Mouse (Mus musculus): ENCODE results near the gene Cblb.

Cblb gene

GRCm38 (mm10) chr16:52132808-52133490, 101.9 kb downstream of the Cblb start:
- no peak for DNase-seq (ENCODE audit: low spot score in 2 of 2)

DNA sequence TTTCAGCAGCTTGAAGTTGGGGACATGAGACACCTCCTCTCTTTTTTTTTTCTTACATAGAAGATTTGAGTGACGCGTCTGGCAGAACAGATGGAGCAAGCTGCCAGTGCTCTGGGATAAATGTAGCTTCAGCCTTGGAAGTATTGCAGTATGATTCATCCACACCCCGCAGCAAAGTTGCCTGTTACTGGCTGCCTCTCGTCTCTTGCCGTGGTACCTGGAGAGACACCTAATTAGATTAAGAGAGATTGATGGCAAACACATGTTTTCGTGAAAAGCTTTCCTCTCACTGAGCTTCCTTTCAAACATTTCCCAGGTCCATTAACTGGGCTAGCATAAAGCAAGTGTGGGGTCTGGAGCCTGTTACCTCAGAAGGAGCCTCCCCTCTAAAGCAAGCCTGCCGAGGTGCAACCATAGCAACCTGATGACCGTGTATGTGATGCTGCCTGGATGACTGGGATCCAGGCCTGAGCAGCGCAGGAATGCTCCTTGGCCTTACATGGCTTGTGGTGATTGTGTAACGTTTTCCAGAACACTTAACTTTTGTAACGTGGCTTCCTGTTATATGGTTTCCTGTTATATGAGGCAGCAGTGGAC, 103.7 kb downstream of the Cblb start:
- DNase-seq (ENCODE audit: low spot score in 2 of 2), result no peak

DNA sequence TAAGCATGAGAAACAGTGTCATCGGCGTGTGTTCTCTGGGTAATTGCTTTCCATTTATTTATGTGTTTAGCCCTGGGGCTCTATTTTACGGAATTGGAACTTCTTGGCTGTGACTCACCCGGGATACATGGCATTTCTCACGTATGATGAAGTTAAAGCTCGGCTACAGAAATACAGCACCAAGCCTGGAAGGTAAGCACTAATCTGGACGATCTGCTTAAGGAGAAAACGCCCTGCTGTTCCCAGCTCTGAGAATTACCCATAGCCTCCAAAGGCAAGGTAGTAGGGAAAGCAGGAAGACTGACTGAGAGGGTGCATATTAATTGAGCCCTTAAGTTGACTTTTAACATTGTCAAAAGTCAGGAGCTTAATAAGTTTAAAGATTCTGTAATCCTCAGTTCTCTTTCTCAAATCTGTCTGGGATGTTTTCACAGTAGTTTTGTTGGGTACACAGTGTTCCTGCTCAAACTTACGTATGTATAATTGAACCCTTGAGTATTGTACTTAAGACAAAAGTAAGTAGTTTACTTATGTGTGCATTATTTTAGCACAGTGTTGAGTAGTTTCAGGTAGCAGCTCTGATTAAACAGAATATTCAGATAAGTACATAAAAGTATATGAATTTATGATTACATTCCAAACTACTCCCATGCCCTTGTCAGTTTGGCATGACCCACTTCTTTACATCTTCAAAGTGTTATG, 104.8 kb downstream of the Cblb start:
- DNase-seq (ENCODE audit: low spot score in 2 of 2), result no peak

GRCm38 (mm10) chr16:52143101-52143500, 112.1 kb downstream of the Cblb start:
- DNase-seq (ENCODE audit: low spot score in 2 of 2), result no peak

GRCm38 (mm10) chr16:52143818-52144217, 112.8 kb downstream of the Cblb start:
- DNase-seq (ENCODE audit: low spot score in 2 of 2), result no peak

DNA sequence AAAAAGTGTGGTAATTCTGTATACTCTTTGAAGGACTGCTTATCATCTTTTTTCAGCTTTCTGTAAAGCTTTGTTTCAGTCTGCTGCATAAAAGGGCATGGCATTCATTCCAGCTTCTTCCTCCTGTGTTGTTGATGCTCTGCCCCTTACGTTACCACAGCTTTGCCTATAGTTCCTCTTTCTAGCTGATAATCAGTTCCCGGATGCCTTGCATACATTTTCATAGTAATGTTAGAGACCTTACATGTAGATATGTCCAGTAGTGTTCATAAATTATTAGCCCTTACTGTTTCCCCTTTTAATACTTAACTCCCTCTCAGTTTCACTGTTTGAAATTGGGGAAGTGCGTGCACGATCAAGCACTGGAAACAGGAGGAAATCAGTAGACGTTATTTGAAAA, 113.8 kb downstream of the Cblb start:
- no peak for DNase-seq (ENCODE audit: low spot score in 2 of 2)

DNA sequence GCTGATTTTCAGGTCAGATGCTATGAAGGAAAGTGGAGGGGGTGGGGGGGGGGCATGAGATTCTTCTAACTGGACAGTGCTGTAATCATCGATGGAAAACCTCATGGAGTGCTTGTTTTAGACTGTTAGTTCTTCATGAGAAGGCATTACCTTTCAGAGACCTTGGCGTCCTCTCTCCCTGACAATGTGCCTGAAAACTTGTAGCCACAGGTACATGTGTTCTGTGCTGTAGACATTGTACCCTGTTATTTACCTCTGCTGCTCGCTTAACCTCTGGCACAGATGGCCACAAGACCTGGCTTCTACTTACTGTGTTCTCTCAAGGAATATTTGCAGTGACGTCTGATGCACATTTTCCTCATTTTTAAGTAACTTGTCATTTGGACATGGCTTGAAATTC, 114.5 kb downstream of the Cblb start:
- DNase-seq (ENCODE audit: low spot score in 2 of 2), result no peak

GRCm38 (mm10) chr16:52146976-52147696, 116.1 kb downstream of the Cblb start:
- no peak for DNase-seq (ENCODE audit: low spot score in 2 of 2)

GRCm38 (mm10) chr16:52148041-52148440, 117.0 kb downstream of the Cblb start:
- no peak for DNase-seq (ENCODE audit: low spot score in 2 of 2)

DNA sequence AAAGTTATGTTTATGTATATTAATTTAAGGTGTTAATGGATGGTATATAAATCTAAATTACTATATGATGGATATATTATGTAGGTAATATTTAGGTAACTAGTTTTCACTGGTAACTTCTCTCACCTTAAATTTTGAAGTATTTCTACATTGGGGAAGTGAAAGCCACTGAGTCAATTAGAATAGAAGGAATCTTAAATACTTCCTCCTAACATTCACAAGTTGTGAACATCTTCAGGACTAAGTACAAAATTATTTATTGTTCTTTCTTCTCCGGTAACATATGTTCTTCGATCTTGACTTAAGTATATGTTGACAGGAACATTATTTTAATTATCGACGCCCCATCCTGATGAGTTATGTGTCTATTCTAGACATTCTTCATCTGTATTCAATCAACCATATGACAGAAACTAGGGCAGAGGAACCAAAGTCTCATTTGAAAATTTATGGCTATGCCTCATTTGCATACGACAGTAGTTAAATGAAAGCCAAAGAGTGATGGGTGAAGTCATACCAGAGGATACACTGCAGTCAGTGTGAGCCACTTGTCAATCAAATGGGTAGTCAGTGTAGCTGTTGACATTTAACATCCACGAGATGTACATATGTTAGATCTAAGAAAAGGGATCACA, 118.2 kb downstream of the Cblb start:
- no peak for DNase-seq (ENCODE audit: low spot score in 2 of 2)

- no peak for DNase-seq (ENCODE audit: low spot score in 2 of 2)
Measured at GRCm38 (mm10) chr16:52155030-52155696, 124.1 kb downstream of the Cblb start.

DNA sequence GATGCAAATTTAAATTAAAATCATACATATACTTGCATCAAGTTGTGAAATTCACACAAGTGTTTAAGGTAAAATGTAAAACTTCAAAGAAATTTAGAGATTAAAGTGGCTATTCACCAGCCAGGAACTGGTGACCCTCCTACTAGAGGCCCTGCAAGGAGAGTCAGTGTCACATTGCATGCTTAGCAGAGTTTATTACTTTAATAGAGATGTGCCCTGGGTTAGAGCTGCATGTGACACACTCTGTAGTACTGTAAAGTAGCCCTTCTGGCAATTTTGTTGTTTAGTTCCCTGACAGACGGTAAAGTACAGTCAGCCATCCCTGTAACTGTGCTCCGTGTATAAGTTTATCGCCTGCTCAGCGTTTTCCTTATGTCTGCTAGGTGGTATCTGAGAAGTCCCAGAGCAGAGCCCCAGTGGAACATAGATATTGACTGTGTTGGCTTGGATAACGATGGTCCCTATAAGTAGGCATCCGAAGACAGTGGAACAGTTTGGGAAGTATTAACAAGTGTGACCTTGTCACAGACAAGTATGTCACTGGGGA, 129.0 kb downstream of the Cblb start:
- DNase-seq (ENCODE audit: low spot score in 2 of 2), result no peak

DNA sequence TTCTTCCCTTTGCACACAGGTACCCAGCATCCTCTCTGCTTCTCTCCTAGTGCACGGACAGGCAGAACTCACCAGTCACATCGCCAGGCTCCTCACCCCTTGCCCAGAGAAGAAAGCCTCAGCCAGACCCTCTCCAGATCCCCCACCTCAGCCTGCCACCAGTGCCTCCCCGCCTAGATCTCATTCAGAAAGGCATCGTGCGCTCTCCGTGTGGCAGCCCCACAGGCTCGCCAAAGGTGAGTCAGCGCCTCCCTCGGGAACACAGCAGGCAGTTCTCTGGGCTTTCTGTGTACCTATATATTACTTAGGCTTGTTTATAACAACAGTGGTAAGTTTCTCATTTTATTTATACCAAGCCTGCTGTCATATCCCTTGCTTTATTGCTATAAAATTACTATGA, 133.2 kb downstream of the Cblb start:
- no peak for DNase-seq (ENCODE audit: low spot score in 2 of 2)

- no peak for DNase-seq (ENCODE audit: low spot score in 2 of 2)
Measured at GRCm38 (mm10) chr16:52173253-52173652, 142.2 kb downstream of the Cblb start.

- no peak for DNase-seq (ENCODE audit: low spot score in 2 of 2)
Measured at GRCm38 (mm10) chr16:52179839-52180238, 148.8 kb downstream of the Cblb start.

DNA sequence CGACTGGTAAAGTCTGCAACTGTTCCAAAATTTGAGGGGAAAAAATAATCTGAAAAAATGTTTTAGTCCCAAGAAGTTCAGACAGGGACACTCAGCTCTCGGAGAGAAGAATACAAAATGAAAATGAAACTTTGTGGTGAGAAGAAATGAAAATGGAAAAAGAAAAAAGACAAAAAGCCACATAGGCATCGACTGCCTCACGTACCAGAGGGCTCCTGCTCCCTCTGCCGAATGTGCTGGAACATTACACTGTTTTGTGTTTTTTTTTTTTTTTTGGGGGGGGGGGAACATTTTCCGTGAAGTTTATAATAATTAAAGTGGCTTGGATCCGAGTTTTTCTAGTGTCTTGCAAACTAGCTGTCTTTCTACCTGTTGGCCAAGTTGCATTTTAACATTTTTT, 151.0 kb downstream of the Cblb start:
- no peak for DNase-seq (ENCODE audit: low spot score in 2 of 2)

DNA sequence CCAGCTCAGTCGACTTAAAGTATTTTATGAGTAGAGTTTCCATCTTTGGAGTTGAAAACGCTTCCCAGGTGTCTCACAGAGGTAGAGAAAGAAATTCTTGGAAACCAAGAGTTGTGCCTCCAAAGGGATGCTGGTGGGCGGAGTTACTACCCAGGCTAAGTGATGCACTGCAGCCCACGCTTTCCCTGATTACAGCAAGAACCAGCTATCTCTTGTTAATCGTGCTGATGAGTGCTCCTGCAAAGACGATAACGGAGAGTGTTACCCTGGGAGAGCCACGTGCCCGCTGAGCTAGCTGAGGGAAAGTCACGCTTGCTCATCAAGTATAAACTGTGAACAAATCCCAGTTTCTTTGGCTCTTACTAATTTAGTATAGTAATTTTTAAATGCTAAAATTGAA, 153.3 kb downstream of the Cblb start:
- DNase-seq (ENCODE audit: low spot score in 2 of 2), result no peak

- DNase-seq (ENCODE audit: low spot score in 2 of 2), result no peak
Measured at GRCm38 (mm10) chr16:52186731-52187130, 155.7 kb downstream of the Cblb start.

DNA sequence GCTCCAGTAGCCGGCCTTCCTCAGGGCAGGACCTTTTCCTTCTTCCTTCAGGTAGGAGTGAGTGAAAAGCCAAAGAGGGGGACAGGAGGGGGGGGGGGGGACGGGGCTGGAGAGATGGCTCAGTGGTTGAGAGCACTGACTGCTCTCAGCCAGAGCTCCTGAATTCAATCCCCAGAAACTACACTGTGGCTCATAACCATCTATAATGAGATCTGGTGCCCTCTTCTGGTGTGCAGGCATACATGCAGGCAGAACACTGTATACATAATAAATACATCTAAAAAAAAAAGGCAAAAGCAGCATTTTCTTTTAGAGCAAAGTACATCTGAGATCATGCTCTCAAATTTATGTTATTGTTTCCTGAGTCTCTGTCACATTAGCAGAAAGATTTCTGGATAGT, 158.1 kb downstream of the Cblb start:
- no peak for DNase-seq (ENCODE audit: low spot score in 2 of 2)

GRCm38 (mm10) chr16:52190714-52191113, 159.7 kb downstream of the Cblb start:
- no peak for DNase-seq (ENCODE audit: low spot score in 2 of 2)

DNA sequence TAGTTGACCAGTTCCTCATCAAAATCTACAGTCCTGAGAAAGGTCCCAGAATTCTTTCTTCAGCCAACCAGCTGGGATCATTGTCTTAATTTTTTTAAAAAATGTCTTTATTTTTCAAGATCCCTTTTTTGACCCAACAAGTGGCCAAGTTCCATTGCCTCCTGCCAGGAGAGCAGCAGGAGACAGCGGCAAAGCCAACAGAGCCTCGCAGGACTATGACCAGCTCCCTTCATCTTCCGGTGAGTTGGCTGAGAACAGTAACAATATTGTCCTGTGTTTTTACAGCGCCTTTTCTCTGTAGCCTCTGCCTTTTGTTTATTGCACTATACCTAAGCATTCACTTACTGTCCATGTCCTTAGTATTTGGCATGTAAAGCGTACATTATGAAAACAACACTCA, 163.0 kb downstream of the Cblb start:
- DNase-seq (ENCODE audit: low spot score in 2 of 2), result no peak
